Mouse (Mus musculus): Measurements from ENCODE around the gene Ccdc162.

Gene Ccdc162

GRCm38 (mm10) chr10:41638776-41639175 is 77.7 kb downstream of the Ccdc162 start:
- no peak for DNase-seq (ENCODE audit: low read depth in 1 of 2, low spot score in 2 of 2)

DNA sequence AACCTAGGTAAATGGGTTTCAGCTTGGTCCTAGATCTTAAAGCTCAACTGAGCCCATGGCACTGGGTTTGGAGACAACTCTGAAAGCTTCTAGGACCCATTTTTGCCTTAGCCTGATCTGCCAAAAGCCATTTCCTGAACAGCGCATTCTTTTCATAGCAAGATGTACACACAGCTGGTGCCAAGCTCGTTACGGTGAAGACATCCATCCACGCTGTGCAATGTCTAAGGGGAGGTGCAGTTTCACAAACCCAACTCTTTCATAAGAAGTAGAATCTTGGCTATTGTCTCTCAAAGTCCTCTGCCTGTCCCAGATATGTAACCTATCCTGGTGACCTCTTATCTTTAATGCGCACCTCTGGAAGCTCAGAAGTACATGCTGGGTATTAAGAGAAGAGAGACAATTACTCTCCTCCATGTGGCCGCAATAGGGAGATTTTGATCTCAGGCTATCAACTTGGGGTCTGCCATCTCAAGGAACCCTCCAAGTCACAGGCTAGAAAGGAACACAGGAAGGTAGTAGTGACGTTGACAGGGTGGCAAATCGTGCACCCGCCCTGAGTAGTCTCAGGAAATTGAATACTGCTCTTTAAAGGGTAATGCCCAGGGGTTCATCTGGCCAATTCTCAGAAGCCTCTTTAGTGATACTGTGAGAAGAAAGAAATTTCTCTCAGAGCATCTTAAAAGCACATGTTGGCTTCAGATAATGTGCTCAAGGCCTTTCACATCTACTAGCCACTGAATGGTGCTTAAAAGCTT is 81.0 kb downstream of the Ccdc162 start:
- no peak for DNase-seq (ENCODE audit: low read depth in 1 of 2, low spot score in 2 of 2)

DNA sequence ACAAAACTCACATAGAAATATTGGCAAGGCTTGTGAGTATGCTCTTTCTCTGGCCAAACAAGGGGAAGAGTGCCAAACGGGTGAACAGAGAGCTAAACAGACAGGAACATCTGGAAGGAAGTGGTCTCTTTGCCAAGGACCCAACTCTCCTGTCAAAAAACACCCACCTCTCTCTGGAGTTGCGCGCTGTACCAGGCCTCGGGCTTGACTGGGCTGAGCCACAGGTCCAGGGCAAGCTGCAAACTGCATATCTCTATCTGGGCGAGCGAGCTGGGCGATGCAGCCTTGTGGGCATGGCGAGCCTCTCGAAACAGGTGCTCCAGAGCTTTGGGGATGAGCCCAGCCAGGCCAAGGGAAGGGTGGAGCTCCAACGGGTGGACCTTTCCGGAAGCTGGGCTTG is 82.6 kb downstream of the Ccdc162 start:
- no peak for DNase-seq (ENCODE audit: low read depth in 1 of 2, low spot score in 2 of 2)

DNA sequence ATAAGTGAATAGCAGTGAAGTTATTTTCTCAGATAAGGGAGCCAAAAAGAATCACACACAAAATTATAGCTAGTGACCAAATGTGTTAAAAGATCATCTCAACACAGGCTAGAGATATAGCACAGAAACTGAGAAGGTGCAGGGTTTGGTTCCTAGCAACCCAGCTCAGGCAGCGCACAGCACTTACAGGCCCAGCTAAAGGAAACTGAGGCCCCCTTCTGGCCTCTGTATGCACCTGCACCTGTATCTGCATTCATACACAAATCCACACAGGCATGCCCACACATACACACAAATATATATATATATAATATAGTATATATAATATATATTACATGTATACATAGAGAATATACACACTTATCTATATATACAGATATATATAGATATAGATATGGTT is 84.4 kb downstream of the Ccdc162 start:
- no peak for DNase-seq (ENCODE audit: low read depth in 1 of 2, low spot score in 2 of 2)

DNA sequence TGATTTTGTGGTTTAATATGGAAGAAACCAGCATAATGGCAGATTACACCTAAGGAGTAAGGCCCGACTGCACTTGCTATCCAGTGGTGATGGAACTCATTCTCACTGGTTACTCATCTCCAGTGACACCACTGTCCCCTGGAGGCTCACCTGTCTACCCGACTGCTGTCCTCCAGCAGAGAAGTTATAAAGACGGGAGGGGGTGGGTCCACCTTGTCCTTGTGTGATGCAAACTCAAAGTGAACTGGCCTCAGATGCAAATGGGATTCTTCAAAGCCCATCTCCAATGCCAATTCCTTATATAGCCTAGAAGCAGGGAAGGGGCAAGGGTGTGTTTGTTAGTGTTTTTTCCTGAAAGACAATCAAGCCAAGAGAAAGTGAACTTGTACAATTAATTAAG is 89.4 kb downstream of the Ccdc162 start:
- DNase-seq (ENCODE audit: low read depth in 1 of 2, low spot score in 2 of 2), result no peak

GRCm38 (mm10) chr10:41619988-41620387 is 96.4 kb downstream of the Ccdc162 start:
- DNase-seq (ENCODE audit: low read depth in 1 of 2, low spot score in 2 of 2), result no peak

GRCm38 (mm10) chr10:41615487-41615886 is 100.9 kb downstream of the Ccdc162 start:
- DNase-seq (ENCODE audit: low read depth in 1 of 2, low spot score in 2 of 2), result no peak

GRCm38 (mm10) chr10:41611941-41612340 is 104.5 kb downstream of the Ccdc162 start:
- no peak for DNase-seq (ENCODE audit: low read depth in 1 of 2, low spot score in 2 of 2)

GRCm38 (mm10) chr10:41609475-41609874 is 107.0 kb downstream of the Ccdc162 start:
- DNase-seq (ENCODE audit: low read depth in 1 of 2, low spot score in 2 of 2), result no peak

- no peak for DNase-seq (ENCODE audit: low read depth in 1 of 2, low spot score in 2 of 2)
Measured at GRCm38 (mm10) chr10:41608485-41608884, 107.9 kb downstream of the Ccdc162 start.

DNA sequence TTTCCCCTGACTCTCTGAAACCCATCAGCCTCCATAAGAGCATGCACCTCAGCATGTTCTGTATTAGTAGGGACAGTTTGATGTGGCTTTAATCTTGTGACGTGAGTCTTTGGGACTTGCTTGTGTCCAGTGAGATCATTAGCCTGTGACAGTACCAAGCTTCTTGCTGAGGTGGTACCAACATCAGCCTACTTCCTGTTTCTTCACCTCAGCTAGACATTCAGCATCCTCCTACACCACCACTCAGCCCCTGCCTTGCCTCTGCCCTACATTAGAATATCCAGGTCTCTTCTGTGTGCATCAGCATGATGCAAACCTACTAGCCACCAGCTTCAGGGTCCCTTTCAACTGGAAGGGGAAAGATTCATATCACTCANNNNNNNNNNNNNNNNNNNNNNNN is 113.8 kb downstream of the Ccdc162 start:
- no peak for DNase-seq (ENCODE audit: low read depth in 1 of 2, low spot score in 2 of 2)

DNA sequence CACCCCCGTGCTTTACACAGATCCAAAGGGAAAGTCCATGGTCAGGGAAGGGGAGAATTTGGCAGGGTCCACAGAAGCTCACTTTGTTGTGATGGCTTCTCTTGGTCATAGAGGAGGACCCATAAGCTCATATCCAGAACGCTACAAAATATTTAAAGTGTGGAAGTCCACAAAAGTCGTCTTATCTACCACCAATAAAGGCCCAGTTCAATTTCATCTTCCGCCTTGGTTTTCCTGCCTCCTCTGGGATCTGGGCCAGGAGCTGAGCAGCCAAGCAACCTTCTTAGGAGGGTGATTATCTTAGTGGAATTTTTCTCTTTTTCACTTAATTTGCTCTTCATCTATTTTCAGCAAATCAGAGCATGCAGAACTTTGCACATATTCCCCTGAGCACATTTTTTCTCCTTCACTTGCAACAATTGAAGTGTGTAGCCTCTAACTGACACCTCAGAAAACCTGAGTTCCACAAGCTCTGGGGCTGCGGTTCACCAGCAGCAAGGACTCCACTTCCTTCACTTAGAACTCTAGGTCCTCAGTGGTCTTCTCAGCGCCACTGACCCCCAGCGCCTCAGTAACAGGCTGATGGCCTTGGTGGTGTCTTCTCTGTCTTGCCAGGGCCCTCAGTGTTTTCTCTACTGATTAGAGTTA is 114.4 kb downstream of the Ccdc162 start:
- no peak for DNase-seq (ENCODE audit: low read depth in 1 of 2, low spot score in 2 of 2)

DNA sequence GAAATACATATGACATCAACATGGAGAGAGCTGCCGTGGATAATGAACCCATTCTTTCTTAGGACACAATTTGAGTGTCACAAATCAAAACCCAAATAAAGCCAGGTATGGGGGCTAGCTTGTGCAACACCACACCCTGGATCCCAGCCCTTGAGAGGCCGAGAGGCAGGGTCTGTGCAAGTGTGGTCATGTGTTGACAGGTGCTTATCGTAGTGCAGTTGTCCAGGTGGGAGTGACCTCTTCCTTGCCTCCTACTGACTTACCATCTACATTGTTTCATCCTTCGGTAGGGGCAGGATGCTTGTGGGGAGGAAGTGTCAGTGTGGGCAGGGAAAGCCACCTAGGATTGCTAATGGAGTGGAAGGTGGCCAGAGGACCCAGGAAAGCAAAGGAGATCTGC is 115.1 kb downstream of the Ccdc162 start:
- DNase-seq (ENCODE audit: low read depth in 1 of 2, low spot score in 2 of 2), result no peak

- DNase-seq (ENCODE audit: low read depth in 1 of 2, low spot score in 2 of 2), result no peak
Measured at GRCm38 (mm10) chr10:41599051-41599450, 117.4 kb downstream of the Ccdc162 start.

DNA sequence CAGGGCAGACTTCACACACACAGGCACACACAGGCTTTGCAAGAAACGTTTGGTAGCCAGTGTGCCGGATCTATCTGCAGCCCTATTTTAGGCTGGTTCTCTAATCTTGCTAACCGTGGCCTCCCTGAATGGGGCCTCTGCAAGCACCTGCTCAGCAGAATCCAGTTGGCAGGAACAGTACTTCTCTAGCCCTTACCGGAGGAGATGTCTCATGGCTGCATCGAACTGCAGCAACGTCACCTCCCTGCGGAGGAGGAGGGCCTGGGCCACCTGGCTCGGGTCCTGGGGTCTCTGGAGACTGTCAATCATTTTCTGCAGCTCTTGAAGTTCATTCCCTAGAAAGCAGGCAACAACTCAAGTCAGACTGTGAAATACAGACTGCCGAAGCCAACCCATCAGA is 118.2 kb downstream of the Ccdc162 start:
- no peak for DNase-seq (ENCODE audit: low read depth in 1 of 2, low spot score in 2 of 2)

DNA sequence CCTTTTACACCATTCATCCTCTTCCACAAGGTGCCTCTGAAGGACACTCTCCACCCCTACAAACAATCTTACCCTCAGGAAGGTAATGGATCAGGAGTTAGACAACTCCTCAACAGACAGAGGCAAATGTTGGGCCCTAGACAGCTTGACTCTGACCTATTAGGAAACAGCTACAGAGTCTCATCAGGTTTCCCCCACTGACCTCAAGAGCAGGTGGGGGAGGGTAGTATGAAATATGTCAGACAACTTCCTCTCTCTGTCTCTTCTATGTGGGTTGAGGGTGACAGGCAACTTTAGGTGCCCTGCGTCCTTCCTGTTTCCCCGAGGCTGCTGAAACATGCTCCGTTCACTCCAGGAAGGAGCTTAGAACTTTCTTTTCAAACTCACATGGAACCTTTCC is 120.9 kb downstream of the Ccdc162 start:
- peak; percentile 27 to 52 for DNase-seq (ENCODE audit: low read depth in 1 of 2, low spot score in 2 of 2)

DNA sequence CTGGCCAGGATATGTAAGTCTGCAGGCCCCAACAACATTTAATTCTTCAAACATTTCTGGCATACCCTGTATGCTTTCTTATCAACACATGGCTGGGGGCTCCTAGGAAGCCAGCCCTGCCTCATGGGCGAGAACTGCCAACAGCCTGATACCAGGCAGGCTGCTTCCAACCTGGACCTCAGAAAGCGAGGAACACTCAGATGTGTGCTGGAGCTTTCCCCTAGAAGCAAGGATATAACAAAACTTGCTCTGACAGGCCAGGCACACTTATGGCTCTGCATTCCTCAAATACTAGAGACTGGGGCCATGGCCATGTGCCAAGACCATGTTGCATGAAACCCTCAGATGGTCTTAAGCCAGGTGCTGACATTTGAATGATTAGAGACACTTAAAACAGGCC is 121.5 kb downstream of the Ccdc162 start:
- no peak for DNase-seq (ENCODE audit: low read depth in 1 of 2, low spot score in 2 of 2)

- DNase-seq (ENCODE audit: low read depth in 1 of 2, low spot score in 2 of 2), result no peak
Measured at GRCm38 (mm10) chr10:41594433-41594832, 122.0 kb downstream of the Ccdc162 start.

GRCm38 (mm10) chr10:41588616-41589015 is 127.8 kb downstream of the Ccdc162 start:
- DNase-seq (ENCODE audit: low read depth in 1 of 2, low spot score in 2 of 2), result no peak

DNA sequence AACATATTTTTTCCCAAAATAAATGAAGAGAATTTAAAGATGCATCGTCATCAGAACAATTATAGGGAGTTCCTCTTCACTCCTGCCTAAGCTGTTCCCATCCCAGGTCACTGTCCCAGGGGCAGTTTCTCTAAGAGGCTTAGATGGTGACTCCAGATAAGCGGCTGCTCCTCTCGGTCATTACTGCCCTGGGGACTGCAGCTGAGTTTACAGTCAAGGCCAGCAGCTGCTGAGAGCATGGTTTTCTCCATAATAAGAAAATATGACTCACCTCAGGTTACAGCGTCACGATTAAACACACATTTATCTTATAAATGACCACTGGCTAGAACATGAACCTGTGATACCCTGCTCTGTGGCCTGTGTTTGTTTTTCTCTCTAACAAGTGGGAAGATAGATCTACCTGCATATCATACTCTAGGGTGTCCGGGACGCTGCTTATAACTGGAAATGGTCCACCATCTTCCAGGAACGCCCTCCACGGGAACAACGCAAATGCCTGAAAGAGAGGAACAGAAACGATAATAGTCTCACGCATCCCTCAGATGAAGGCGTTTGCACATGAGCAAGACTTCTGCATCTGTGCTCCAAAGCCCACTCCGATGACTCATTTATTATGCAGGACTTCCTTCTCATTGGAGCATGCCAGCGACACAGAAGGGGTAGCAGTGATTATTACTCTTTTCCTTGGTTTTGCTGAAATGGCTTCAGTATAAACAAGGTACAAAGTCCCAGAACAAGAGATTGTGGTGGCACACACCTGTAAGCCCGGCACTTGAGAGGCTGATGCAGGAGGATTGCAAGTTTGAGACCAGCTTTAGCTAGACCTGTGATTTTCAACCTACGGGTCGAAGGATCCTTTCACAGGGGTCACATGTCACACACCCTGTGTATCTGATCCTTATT is 129.2 kb downstream of the Ccdc162 start:
- DNase-seq (ENCODE audit: low read depth in 1 of 2, low spot score in 2 of 2), result no peak

DNA sequence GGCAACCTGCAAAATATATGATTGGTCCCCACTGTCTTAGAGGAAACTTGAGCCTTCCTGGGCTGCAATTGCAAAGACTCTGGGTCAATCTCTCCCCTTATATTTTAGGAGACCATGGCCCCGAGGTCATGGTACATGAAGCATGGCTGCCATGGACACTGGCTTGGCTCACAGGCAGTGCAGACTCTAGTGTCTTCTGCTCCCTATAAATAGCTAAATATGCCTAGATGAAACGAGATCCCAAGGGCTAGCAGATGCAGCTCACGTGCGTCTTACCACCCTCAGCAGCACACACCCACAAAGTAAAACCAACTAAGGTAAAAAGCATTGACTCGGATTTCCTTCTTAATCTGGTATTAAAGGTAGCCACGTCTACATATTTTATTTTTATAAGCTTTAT is 133.1 kb downstream of the Ccdc162 start:
- DNase-seq (ENCODE audit: low read depth in 1 of 2, low spot score in 2 of 2), result no peak

- DNase-seq (ENCODE audit: low read depth in 1 of 2, low spot score in 2 of 2), result no peak
Measured at GRCm38 (mm10) chr10:41582901-41583361, 133.5 kb downstream of the Ccdc162 start.

Measured in monocyte, adult 2 months (primary cell).